Mouse (Mus musculus): ENCODE measurements around the gene Hils1. TPM values are rescaled to one million over a fixed set of nuclear protein-coding genes. Genes with fewer than 3 reads are reported as not detected.

Gene Hils1
- not detected in 2 replicates for total RNA-seq (2015; ENCODE audit: low replicate concordance)
- not detected in 2 replicates for total RNA-seq (2017; ENCODE audit: low replicate concordance)

- ATAC-seq (replicated peaks; ENCODE audit: low FRiP score, poor library complexity, severe bottlenecking): no peak
Measured at GRCm38 (mm10) chr11:94967419-94967818, at the start of gene Hils1. TSS of gene Hils1 (plus strand) at chr11:94967593.

GRCm38 (mm10) chr11:94917717-94918116 lies 49.7 kb upstream of the Hils1 start:
- ATAC-seq (replicated peaks; ENCODE audit: low FRiP score, poor library complexity, severe bottlenecking): no peak

GRCm38 (mm10) chr11:94920996-94921401 lies 46.4 kb upstream of the Hils1 start:
- ATAC-seq (replicated peaks; ENCODE audit: low FRiP score, poor library complexity, severe bottlenecking): no peak

- ATAC-seq (replicated peaks; ENCODE audit: low FRiP score, poor library complexity, severe bottlenecking): no peak
Measured at GRCm38 (mm10) chr11:94924977-94925376, 42.4 kb upstream of the Hils1 start.

GRCm38 (mm10) chr11:94926431-94926830 lies 41.0 kb upstream of the Hils1 start:
- ATAC-seq (replicated peaks; ENCODE audit: low FRiP score, poor library complexity, severe bottlenecking): no peak

GRCm38 (mm10) chr11:94927771-94928291 lies 39.6 kb upstream of the Hils1 start:
- no peak for ATAC-seq (replicated peaks; ENCODE audit: low FRiP score, poor library complexity, severe bottlenecking)

- ATAC-seq (replicated peaks; ENCODE audit: low FRiP score, poor library complexity, severe bottlenecking): no peak
Measured at GRCm38 (mm10) chr11:94928820-94929219, 38.6 kb upstream of the Hils1 start.

GRCm38 (mm10) chr11:94929599-94929998 lies 37.8 kb upstream of the Hils1 start:
- no peak for ATAC-seq (replicated peaks; ENCODE audit: low FRiP score, poor library complexity, severe bottlenecking)

GRCm38 (mm10) chr11:94930151-94930550 lies 37.2 kb upstream of the Hils1 start:
- ATAC-seq (replicated peaks; ENCODE audit: low FRiP score, poor library complexity, severe bottlenecking): no peak

- ATAC-seq (replicated peaks; ENCODE audit: low FRiP score, poor library complexity, severe bottlenecking): no peak
Measured at GRCm38 (mm10) chr11:94933584-94933983, 33.8 kb upstream of the Hils1 start.

GRCm38 (mm10) chr11:94934526-94934925 lies 32.9 kb upstream of the Hils1 start:
- no peak for ATAC-seq (replicated peaks; ENCODE audit: low FRiP score, poor library complexity, severe bottlenecking)

GRCm38 (mm10) chr11:94936045-94936444 lies 31.3 kb upstream of the Hils1 start, which contains the start of gene Col1a1:
TSS of gene Col1a1 (plus strand) at chr11:94936224.
- no peak for ATAC-seq (replicated peaks; ENCODE audit: low FRiP score, poor library complexity, severe bottlenecking)

- ATAC-seq (replicated peaks; ENCODE audit: low FRiP score, poor library complexity, severe bottlenecking): peak; percentile 75
Measured at GRCm38 (mm10) chr11:94936851-94937295, 30.5 kb upstream of the Hils1 start.

- peak; percentile 21; the same call in 1 of the 2 replicates for ATAC-seq (replicated peaks; ENCODE audit: low FRiP score, poor library complexity, severe bottlenecking)
Measured at GRCm38 (mm10) chr11:94937335-94937781, 30.0 kb upstream of the Hils1 start.

GRCm38 (mm10) chr11:94937787-94938186 lies 29.6 kb upstream of the Hils1 start:
- no peak for ATAC-seq (replicated peaks; ENCODE audit: low FRiP score, poor library complexity, severe bottlenecking)

- no peak for ATAC-seq (replicated peaks; ENCODE audit: low FRiP score, poor library complexity, severe bottlenecking)
Measured at GRCm38 (mm10) chr11:94938296-94938695, 29.1 kb upstream of the Hils1 start.

- ATAC-seq (replicated peaks; ENCODE audit: low FRiP score, poor library complexity, severe bottlenecking): no peak
Measured at GRCm38 (mm10) chr11:94939280-94939679, 28.1 kb upstream of the Hils1 start.

- ATAC-seq (replicated peaks; ENCODE audit: low FRiP score, poor library complexity, severe bottlenecking): no peak
Measured at GRCm38 (mm10) chr11:94941121-94941520, 26.3 kb upstream of the Hils1 start.

GRCm38 (mm10) chr11:94941776-94942175 lies 25.6 kb upstream of the Hils1 start:
- ATAC-seq (replicated peaks; ENCODE audit: low FRiP score, poor library complexity, severe bottlenecking): no peak

GRCm38 (mm10) chr11:94942282-94943023 lies 24.9 kb upstream of the Hils1 start:
- peak; percentile 43; the same call in 1 of the 2 replicates for ATAC-seq (replicated peaks; ENCODE audit: low FRiP score, poor library complexity, severe bottlenecking)

GRCm38 (mm10) chr11:94943054-94943453 lies 24.3 kb upstream of the Hils1 start:
- no peak for ATAC-seq (replicated peaks; ENCODE audit: low FRiP score, poor library complexity, severe bottlenecking)
